Mouse (Mus musculus) spleen, embryonic (tissue): ENCODE measurements around the gene Spink2.
"Not testable (repeated sequence)": the region's sequence is repeated elsewhere in the genome, so short reads cannot be mapped to it uniquely, and the experiment has no call there.

Source experiments
- CTCF ChIA-PET: fragments of 350-600 bp; sonication (Branson Sonifier 250); formaldehyde crosslinking; loops from one replicate; lab custom pipeline; 2022; lab: Charles Lee

The Spink2 gene

DNA sequence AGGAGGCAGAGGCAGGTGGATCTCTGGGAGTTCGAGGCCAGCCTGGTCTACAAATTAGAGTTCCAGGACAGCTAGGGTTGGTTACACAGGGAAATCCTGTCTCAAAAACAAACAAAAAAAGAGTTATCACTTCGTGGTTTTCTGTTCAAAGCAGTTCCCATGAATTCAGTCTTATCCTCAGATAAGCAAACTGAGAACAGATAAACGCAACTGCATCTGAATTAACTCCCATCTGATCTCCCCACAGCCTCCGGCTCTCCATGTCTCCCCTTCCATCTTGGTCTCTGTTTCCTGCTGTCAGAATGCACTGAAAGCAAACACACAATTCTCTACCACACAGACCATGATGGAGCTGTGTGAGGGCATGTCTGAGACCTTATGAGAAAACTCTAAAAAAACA is 10.6 kb downstream of the Spink2 start:
- CTCF ChIA-PET: no interaction called here

DNA sequence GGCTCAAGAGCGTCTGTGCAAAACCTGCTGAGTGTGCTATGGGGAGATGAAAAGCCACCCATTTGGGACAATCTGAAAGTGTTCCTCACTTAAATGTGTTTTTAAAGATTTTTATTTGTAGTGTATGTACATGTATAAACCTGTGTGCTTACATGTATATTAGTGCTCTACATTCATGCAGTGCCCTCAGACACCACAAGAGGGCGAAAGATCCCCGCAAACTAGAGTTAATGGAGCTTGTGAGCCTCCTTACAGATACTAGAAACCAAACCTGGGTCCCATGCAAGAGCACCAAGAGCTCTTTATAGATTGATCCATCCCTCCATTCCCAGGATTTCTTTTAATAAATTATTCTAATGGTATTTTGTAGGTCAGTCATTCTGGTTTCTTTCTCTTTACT is 17.3 kb downstream of the Spink2 start:
- CTCF ChIA-PET: interaction anchor here (0.7 kb wide), 1 partner anchor 46 kb away, joined by 3 read pairs; no protein-coding TSS in a partner anchor

GRCm38 (mm10) chr5:77193266-77193665 is 18.0 kb downstream of the Spink2 start:
- CTCF ChIA-PET: no interaction called here

GRCm38 (mm10) chr5:77191631-77192030 is 19.6 kb downstream of the Spink2 start:
- CTCF ChIA-PET: no interaction called here

DNA sequence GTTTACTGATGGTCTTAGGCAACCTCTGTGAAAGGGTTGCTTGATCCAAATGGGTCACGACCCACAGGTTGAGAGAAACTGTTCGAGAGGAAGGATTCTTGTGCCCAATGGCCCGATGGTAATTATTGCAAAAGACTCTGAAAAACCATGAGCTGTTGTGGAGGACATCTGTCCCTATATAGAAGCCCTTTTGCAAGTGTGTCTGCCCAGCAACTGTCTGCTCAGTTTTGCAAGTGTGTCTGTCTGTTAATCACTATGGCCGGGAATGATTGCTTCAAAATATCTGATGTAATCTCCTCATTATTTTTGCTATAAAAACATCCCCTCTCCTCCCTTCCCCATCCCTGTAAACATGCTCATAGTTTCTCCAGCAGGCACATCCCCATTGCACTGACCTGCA is 20.2 kb downstream of the Spink2 start:
- CTCF ChIA-PET: no interaction called here

- CTCF ChIA-PET: no interaction called here
These were observed 22.5 kb downstream of the Spink2 start for GRCm38 (mm10) chr5:77188738-77189137.

GRCm38 (mm10) chr5:77185351-77185750 is 25.9 kb downstream of the Spink2 start:
- CTCF ChIA-PET: interaction anchor here (0.9 kb wide), 1 partner anchor 95 kb away, joined by 4 read pairs; no protein-coding TSS in a partner anchor

DNA sequence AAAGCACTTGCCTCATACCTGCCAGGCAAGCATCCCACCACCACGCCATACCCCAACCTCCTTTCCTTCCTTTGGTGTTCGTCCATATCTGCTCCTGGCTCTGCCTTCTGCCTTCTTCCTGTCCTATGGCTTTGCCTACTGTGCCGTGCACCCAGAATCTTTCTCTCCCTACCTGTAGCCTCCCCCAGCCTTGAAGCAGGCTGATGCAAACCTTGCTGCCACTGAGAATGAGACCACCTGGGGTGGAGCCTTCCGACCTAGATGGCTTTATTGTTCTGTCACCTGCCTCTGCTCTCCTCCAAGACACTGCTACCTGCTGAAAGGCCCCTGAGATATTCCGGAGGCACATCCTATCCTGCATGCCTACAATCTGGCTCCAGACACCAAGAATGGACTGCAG is 27.4 kb downstream of the Spink2 start:
- CTCF ChIA-PET: not testable (repeated sequence)

DNA sequence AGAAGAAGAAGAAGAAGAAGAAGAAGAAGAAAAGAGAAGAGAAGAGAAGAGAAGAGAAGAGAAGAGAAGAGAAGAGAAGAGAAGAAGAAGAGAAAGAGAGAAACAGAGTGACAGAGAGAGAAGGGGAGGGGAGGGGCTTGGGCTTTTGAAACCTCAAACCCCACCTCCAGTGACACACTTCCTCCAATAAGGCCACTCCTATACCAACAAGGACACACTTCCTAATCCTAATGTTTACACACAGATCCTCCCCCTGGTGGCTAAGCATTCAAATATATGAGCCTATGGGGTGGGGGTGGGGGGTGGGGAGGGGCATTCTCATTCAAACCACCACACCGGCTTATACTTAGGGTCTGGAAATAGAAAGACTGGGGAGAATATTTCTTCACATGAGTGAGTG is 27.9 kb downstream of the Spink2 start:
- CTCF ChIA-PET: no interaction called here

DNA sequence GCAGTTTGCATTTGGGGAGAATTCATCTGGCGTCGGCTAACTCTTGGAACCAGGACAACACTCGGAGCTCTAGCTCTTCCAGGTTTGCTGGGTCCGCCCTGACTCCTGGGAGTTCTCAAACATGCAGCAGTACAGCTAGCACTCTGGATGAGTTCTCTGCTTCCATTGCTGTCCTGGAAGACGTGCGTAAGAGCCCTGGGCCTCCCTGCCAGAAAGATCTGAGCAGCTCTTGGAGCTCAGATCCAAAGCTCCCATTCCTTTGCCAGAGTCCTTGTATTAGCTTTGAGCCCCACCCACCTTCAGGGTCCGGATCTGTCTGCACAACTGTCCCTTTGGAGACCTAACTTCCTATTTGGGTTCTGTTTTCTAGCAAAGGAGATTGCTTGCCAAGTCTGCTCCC is 29.8 kb downstream of the Spink2 start:
- CTCF ChIA-PET: no interaction called here

GRCm38 (mm10) chr5:77178976-77179375 is 32.3 kb downstream of the Spink2 start:
- CTCF ChIA-PET: no interaction called here

- CTCF ChIA-PET: no interaction called here
These were observed 33.3 kb downstream of the Spink2 start for GRCm38 (mm10) chr5:77178008-77178407.

DNA sequence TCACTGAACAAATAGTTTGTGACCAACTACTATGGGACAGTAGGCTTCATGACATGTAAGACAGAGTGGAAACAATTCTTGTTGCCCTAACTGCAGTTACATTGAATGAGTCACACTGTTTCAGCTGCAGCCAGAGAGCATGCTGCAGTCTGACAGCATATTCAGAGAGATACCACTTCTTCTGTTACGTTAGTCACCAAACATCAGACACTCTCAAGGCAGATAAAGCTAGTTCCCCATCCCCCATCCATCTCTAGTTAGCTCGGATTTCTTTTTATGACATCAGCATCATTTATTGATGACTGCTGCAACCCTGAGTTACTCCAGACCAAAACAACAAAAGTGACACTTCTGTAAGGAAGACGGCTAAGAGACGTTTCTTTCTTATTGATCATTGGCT is 36.5 kb downstream of the Spink2 start:
- CTCF ChIA-PET: no interaction called here

GRCm38 (mm10) chr5:77170593-77170992 is 40.7 kb downstream of the Spink2 start:
- CTCF ChIA-PET: interaction anchor here (0.6 kb wide), 1 partner anchor 138 kb away, joined by 4 read pairs; no protein-coding TSS in a partner anchor

GRCm38 (mm10) chr5:77167306-77167945 is 43.8 kb downstream of the Spink2 start:
- CTCF ChIA-PET: no interaction called here

GRCm38 (mm10) chr5:77165703-77166625 is 45.3 kb downstream of the Spink2 start:
- CTCF ChIA-PET: interaction anchor here (0.7 kb wide), 2 partner anchors 146 to 294 kb away, joined by 5 to 7 read pairs; no protein-coding TSS in a partner anchor

DNA sequence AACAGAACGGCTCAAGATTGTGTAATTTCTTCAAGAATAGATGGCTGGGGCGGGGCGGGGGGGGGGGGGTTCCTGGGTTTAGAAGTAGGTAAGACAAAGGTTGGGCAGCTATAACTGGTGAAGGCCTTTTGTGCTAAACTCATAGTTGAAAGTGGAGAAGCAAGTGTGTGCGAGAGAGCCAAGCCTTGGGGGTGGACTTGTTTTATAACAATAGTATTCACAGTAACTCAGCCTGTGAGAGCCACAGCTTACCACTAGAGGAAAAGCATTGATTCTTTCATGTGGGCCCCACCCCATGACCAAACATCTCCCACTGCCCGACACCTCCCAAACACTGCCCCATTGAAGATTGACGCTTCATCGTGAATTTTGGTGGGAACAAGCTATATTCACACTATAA is 47.7 kb downstream of the Spink2 start:
- CTCF ChIA-PET: interaction anchor here (1.5 kb wide), 1 partner anchor 70 kb away, joined by 3 read pairs; no protein-coding TSS in a partner anchor

DNA sequence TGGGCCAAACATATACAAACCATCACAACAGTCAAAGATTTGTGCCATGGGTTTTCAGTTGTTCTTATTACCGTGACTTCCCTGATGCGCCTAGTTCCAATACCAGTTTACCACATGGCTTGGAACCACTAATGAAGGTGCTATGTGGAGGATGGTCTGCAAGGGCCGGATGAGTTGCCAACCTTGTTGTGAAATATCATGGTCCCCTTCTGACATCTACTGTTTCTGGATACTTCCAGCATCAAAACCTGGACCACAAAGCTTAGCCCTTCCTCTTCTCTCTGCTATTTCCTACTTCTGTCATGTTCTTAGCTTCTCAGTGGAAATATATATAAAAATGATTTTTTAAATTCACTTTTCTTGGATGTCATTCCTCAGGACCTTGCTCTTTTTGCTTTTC is 48.7 kb downstream of the Spink2 start:
- CTCF ChIA-PET: interaction anchor here (1.5 kb wide), 1 partner anchor 69 kb away, joined by 3 read pairs; no protein-coding TSS in a partner anchor

- CTCF ChIA-PET: no interaction called here
These were observed 53.3 kb downstream of the Spink2 start for GRCm38 (mm10) chr5:77157777-77158540.

GRCm38 (mm10) chr5:77156938-77157337 is 54.3 kb downstream of the Spink2 start:
- CTCF ChIA-PET: no interaction called here

DNA sequence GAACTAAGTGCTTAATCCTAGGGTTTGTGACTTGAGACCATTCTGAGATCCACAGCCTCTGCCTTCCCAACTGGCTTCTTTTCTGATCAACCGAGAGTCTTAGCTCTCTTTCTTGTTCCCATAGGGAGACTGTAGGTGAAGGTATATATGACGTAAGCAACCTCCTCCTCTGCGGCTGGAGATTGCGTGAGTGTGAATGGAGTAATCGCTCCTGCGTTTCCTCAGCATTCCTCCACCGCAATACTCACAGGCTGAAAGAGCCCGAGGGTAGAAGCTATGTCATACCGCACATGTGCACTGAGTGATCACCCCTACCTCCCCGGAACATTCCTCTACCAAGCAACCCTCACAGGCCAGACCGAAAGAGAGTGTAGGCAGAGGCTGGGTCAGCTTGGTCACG is 55.7 kb downstream of the Spink2 start:
- CTCF ChIA-PET: interaction anchor here (0.5 kb wide), 1 partner anchor 68 kb away, joined by 3 read pairs; no protein-coding TSS in a partner anchor
